Mouse (Mus musculus) hindbrain, embryonic 15.5 days (tissue): ENCODE results near the gene Chrna10. TPM values are rescaled to one million over a fixed set of nuclear protein-coding genes. Genes with fewer than 3 reads are reported as not detected.

Experiments
- ATAC-seq: fragments of 200-750 bp; cut with Nextera tagmentation; 2 replicates; pipeline ENCODE4 v1.8.0; 2017; ENCODE audit warnings: low read depth, moderate number of reproducible peaks, moderate TSS enrichment; ENCODE audit not compliant: low FRiP score
- H3K27ac ChIP-seq: fragments of 300-500 bp; sonication (generic); replicated peaks from 2 replicates; pipeline ENCODE4 v1.5.1; 2015; ENCODE audit warnings: mild to moderate bottlenecking, inconsistent platforms
- H3K27me3 ChIP-seq: fragments of 300-500 bp; sonication (generic); 2 replicates; pipeline ENCODE4 v1.6.1; 2015; ENCODE audit warnings: control low read depth, inconsistent platforms
- H3K36me3 ChIP-seq: fragments of 300-500 bp; sonication (generic); 2 replicates; pipeline ENCODE4 v1.6.1; 2015; ENCODE audit warnings: control low read depth, inconsistent platforms
- H3K4me1 ChIP-seq: fragments of 300-500 bp; sonication (generic); replicated peaks from 2 replicates; pipeline ENCODE4 v1.6.1; 2015; ENCODE audit warnings: control low read depth, inconsistent platforms
- H3K4me2 ChIP-seq: fragments of 300-500 bp; sonication (generic); 2 replicates; pipeline ENCODE4 v1.6.1; 2015; ENCODE audit warnings: moderate library complexity, mild to moderate bottlenecking, inconsistent platforms
- H3K4me3 ChIP-seq: fragments of 300-500 bp; sonication (generic); 2 replicates; pipeline ENCODE4 v1.5.1; 2015; ENCODE audit warnings: mild to moderate bottlenecking, inconsistent platforms
- H3K9ac ChIP-seq: fragments of 300-500 bp; sonication (generic); 2 replicates; pipeline ENCODE4 v1.6.1; 2015; ENCODE audit warnings: inconsistent platforms
- H3K9me3 ChIP-seq: fragments of 300-500 bp; sonication (generic); 2 replicates; pipeline ENCODE4 v1.6.1; 2016; ENCODE audit warnings: control low read depth, inconsistent platforms
- WGBS: fragments of 180-500 bp; shearing (Covaris S2); methylation state at CpG from one replicate; pipeline ENCODE4 v1.1.7; 2015; 5-methylcytosine and 5-hydroxymethylcytosine counted together
- polyA plus RNA-seq: library from polyadenylated mRNA; unstranded; fragments of >200 nt; fragmentation: Nextera tagmentation; extraction: Ambion mirVana; gene quantifications from 2 replicates; pipeline ENCODE4 v1.2.1, GENCODE M21; 2015

The Chrna10 gene
- not detected in 2 replicates for polyA plus RNA-seq

GRCm38 (mm10) chr7:102116579-102117331 lies at the start of gene Chrna10:
TSS of gene Chrna10 (minus strand) at chr7:102116828.
- Histone ChIP-seq H3K9me3 (no peaks in the 10 kb centered on the region), H3K4me2 (no peak within 1 kb of the TSS), H3K36me3 (peaks cover 39% of the 10 kb centered on the region), H3K27me3 (no peaks in the 10 kb centered on the region), H3K4me3 (no peak within 1 kb of the TSS), H3K9ac (no peak within 1 kb of the TSS), H3K4me1 (no peaks in the 10 kb centered on the region), H3K27ac (no peak within 1 kb of the TSS)
- no peak; the same call in 1 of the 2 replicates for ATAC-seq
- 58% methylated on average over 7 of the region's 7 CpGs for WGBS

GRCm38 (mm10) chr7:102153691-102154090 lies 37.1 kb upstream of the Chrna10 start:
- Histone ChIP-seq H3K4me1 (no peaks in the 10 kb centered on the region), H3K4me3 (no peak overlapping the region), H3K4me2 (no peak overlapping the region), H3K27me3 (no peaks in the 10 kb centered on the region), H3K27ac (no peak overlapping the region), H3K9ac (no peak overlapping the region), H3K9me3 (no peaks in the 10 kb centered on the region), H3K36me3 (peaks cover 51% of the 10 kb centered on the region)
- 98% methylated on average over 5 of the region's 5 CpGs for WGBS
- no peak for ATAC-seq

GRCm38 (mm10) chr7:102137898-102138297 lies 21.3 kb upstream of the Chrna10 start:
- 98% methylated on average over 5 of the region's 5 CpGs for whole genome bisulfite sequencing

GRCm38 (mm10) chr7:102137464-102137863 lies 20.8 kb upstream of the Chrna10 start:
- Histone ChIP-seq H3K4me2 (no peak overlapping the region), H3K27me3 (no peaks in the 10 kb centered on the region), H3K27ac (no peak overlapping the region), H3K9ac (no peak overlapping the region), H3K36me3 (peaks cover 79% of the 10 kb centered on the region), H3K4me3 (no peak overlapping the region), H3K9me3 (no peaks in the 10 kb centered on the region), H3K4me1 (no peaks in the 10 kb centered on the region)
- 88% methylated on average over 1 of the region's 1 CpGs for WGBS
- no peak for ATAC-seq

More at GRCm38 (mm10) chr7:102137898-102138297, 21.3 kb upstream of the Chrna10 start:
- Histone ChIP-seq H3K4me2 (no peak overlapping the region), H3K9ac (no peak overlapping the region), H3K36me3 (peaks cover 75% of the 10 kb centered on the region), H3K27ac (no peak overlapping the region), H3K27me3 (no peaks in the 10 kb centered on the region), H3K4me3 (no peak overlapping the region), H3K4me1 (no peaks in the 10 kb centered on the region), H3K9me3 (no peaks in the 10 kb centered on the region)
- no peak for ATAC-seq

GRCm38 (mm10) chr7:102132395-102132794 lies 15.8 kb upstream of the Chrna10 start:
- peaks cover 70% of the 10 kb centered on the region for H3K36me3 ChIP-seq
- H3K27me3 ChIP-seq, result no peaks in the 10 kb centered on the region
- no peak for ATAC-seq
- 96% methylated on average over 4 of the region's 4 CpGs for WGBS
- no peak overlapping the region for H3K4me3 ChIP-seq
- H3K4me1 ChIP-seq, result no peaks in the 10 kb centered on the region
- no peak overlapping the region for H3K4me2 ChIP-seq
- no peak overlapping the region for H3K27ac ChIP-seq
- no peaks in the 10 kb centered on the region for H3K9me3 ChIP-seq
- no peak overlapping the region for H3K9ac ChIP-seq

GRCm38 (mm10) chr7:102120326-102120725 lies 3.7 kb upstream of the Chrna10 start:
- 93% methylated on average over 10 of the region's 10 CpGs for WGBS
- no peak for ATAC-seq

GRCm38 (mm10) chr7:102117382-102117781 lies 754 bp upstream of the Chrna10 start:
- Histone ChIP-seq H3K9ac (no peak overlapping the region), H3K4me1 (no peaks in the 10 kb centered on the region), H3K36me3 (peaks cover 45% of the 10 kb centered on the region), H3K27me3 (no peaks in the 10 kb centered on the region), H3K9me3 (no peaks in the 10 kb centered on the region), H3K4me2 (no peak overlapping the region), H3K27ac (no peak overlapping the region), H3K4me3 (no peak overlapping the region)
- 84% methylated on average over 6 of the region's 6 CpGs for WGBS
- ATAC-seq, result no peak

More at GRCm38 (mm10) chr7:102120326-102120725, 3.7 kb upstream of the Chrna10 start:
- H3K4me3 ChIP-seq, result no peak overlapping the region
- H3K9me3 ChIP-seq, result no peaks in the 10 kb centered on the region
- H3K9ac ChIP-seq, result no peak overlapping the region
- peaks cover 74% of the 10 kb centered on the region for H3K36me3 ChIP-seq
- H3K4me1 ChIP-seq, result no peaks in the 10 kb centered on the region
- H3K4me2 ChIP-seq, result no peak overlapping the region
- no peaks in the 10 kb centered on the region for H3K27me3 ChIP-seq
- no peak overlapping the region for H3K27ac ChIP-seq

- Histone ChIP-seq H3K27ac (no peak overlapping the region), H3K27me3 (no peaks in the 10 kb centered on the region), H3K4me1 (no peaks in the 10 kb centered on the region), H3K36me3 (peaks cover 5% of the 10 kb centered on the region), H3K4me3 (no peak overlapping the region), H3K9me3 (no peaks in the 10 kb centered on the region), H3K9ac (no peak overlapping the region), H3K4me2 (no peak overlapping the region)
- ATAC-seq, result no peak
- 88% methylated on average over 45 of the region's 45 CpGs for WGBS
These were observed 3.4 kb downstream of the Chrna10 start for GRCm38 (mm10) chr7:102113151-102113729.

- H3K9me3 ChIP-seq, result no peaks in the 10 kb centered on the region
- WGBS, result 85% methylated on average over 4 of the region's 4 CpGs
- ATAC-seq, result no peak
These were observed 6.9 kb downstream of the Chrna10 start for GRCm38 (mm10) chr7:102109746-102110145.

GRCm38 (mm10) chr7:102109171-102109570 lies 7.5 kb downstream of the Chrna10 start, which contains the start of gene Art5:
TSS of gene Art5 (minus strand) at chr7:102109489.
- Histone ChIP-seq H3K27ac (no peak within 1 kb of the TSS), H3K9ac (no peak within 1 kb of the TSS), H3K4me3 (no peak within 1 kb of the TSS), H3K4me1 (peaks cover 5% of the 10 kb centered on the region; the same call in 1 of the 2 replicates), H3K4me2 (no peak within 1 kb of the TSS), H3K36me3 (no peaks in the 10 kb centered on the region), H3K27me3 (no peaks in the 10 kb centered on the region), H3K9me3 (no peaks in the 10 kb centered on the region)
- WGBS, result 83% methylated on average over 7 of the region's 7 CpGs
- no peak for ATAC-seq

More at GRCm38 (mm10) chr7:102109746-102110145, 6.9 kb downstream of the Chrna10 start:
- H3K27ac ChIP-seq, result no peak overlapping the region
- peaks cover 5% of the 10 kb centered on the region; the same call in 1 of the 2 replicates for H3K4me1 ChIP-seq
- H3K9ac ChIP-seq, result no peak overlapping the region
- H3K36me3 ChIP-seq, result no peaks in the 10 kb centered on the region
- no peaks in the 10 kb centered on the region for H3K27me3 ChIP-seq
- no peak overlapping the region for H3K4me3 ChIP-seq
- H3K4me2 ChIP-seq, result no peak overlapping the region

GRCm38 (mm10) chr7:102108206-102108605 lies 8.4 kb downstream of the Chrna10 start:
- 97% methylated on average over 1 of the region's 1 CpGs for WGBS
- ATAC-seq, result no peak
- H3K4me1 ChIP-seq, result peaks cover 5% of the 10 kb centered on the region; the same call in 1 of the 2 replicates
- H3K4me3 ChIP-seq, result no peak overlapping the region
- no peak overlapping the region for H3K4me2 ChIP-seq
- no peak overlapping the region for H3K27ac ChIP-seq
- no peak overlapping the region for H3K9ac ChIP-seq
- H3K9me3 ChIP-seq, result no peaks in the 10 kb centered on the region
- H3K27me3 ChIP-seq, result no peaks in the 10 kb centered on the region
- no peaks in the 10 kb centered on the region for H3K36me3 ChIP-seq

GRCm38 (mm10) chr7:102106700-102107141 lies 9.9 kb downstream of the Chrna10 start:
- H3K4me3 ChIP-seq, result peak overlapping the region; percentile 15
- H3K4me1 ChIP-seq, result peaks cover 5% of the 10 kb centered on the region; the same call in 1 of the 2 replicates
- H3K4me2 ChIP-seq, result peak overlapping the region; percentile 51
- H3K9ac ChIP-seq, result no peak overlapping the region
- peak; percentile 27; the same call in 1 of the 2 replicates for ATAC-seq
- H3K27ac ChIP-seq, result no peak overlapping the region
- 16% methylated on average over 23 of the region's 23 CpGs for WGBS
- H3K27me3 ChIP-seq, result no peaks in the 10 kb centered on the region
- H3K36me3 ChIP-seq, result no peaks in the 10 kb centered on the region
- H3K9me3 ChIP-seq, result no peaks in the 10 kb centered on the region
